Mouse (Mus musculus) liver, adult 2 months (tissue): ENCODE data around the gene Klhdc4.

Source experiments
- CTCF ChIP-seq: fragments of 200-500 bp; IDR thresholded peaks from 2 replicates; pipeline ENCODE4 v1.5.1; 2011; ENCODE audit warnings: low read depth, low read length, control low read depth
- POLR2A ChIP-seq: fragments of 200-500 bp; IDR thresholded peaks from 2 replicates; pipeline ENCODE4 v1.6.1; 2011; ENCODE audit warnings: low read length, control low read depth; ENCODE audit not compliant: insufficient read depth; ENCODE audit errors: extremely low read depth

DNA sequence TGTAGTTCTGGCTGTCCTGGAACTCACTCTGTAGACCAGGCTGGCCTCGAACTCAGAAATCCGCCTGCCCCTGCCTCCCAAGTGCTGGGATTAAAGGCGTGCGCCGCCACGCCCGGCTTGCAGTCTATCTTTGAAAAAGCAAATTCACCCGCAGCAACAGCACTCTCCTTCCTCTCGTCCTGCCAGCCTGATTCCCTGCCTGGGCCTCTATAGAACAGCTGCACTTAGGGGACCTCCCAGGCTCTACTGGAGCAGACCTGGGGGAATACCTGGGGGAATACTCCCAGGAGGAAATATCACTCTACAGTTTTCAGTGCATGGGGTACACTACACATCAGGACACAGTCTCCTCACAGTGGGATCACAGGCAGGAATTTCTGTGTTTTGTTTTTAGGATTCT is 19.9 kb upstream of the Klhdc4 start:
- TF ChIP-seq CTCF (no peak), POLR2A (no peak)
